Mouse (Mus musculus) MEL (cell line): Measurements from ENCODE around the gene Rtp2.

Experiments used
- BHLHE40 ChIP-seq: IDR thresholded peaks from 2 replicates; pipeline ENCODE4 v1.6.1; 2012; ENCODE audit warnings: low read depth, mild to moderate bottlenecking, inconsistent platforms, low read length, improper control_type of control experiment, borderline replicate concordance
- CHD2 ChIP-seq: IDR thresholded peaks from 2 replicates; pipeline ENCODE4 v1.6.1; 2011; ENCODE audit warnings: low read length, improper control_type of control experiment
- CTCF ChIP-seq, 3 experiments: IDR thresholded peaks in 2 of 3; conservative IDR thresholded peaks in 1 of 3; 2 replicates each; pipeline ENCODE4 v1.5.1; 2011 to 2012; ENCODE audit warnings: low read length in 3 of 3, low read depth in 2 of 3, mild to moderate bottlenecking in 2 of 3, improper control_type of control experiment in 1 of 3, inconsistent platforms in 1 of 3, mixed read lengths in 1 of 3, moderate library complexity in 1 of 3; ENCODE audit not compliant: control insufficient read depth in 1 of 3, insufficient read depth in 1 of 3, poor library complexity in 1 of 3, severe bottlenecking in 1 of 3
- E2F4 ChIP-seq: IDR thresholded peaks from 2 replicates; pipeline ENCODE4 v1.6.1; 2011; ENCODE audit warnings: low read depth, low read length, improper control_type of control experiment, borderline replicate concordance
- EP300 ChIP-seq, 2 experiments: IDR thresholded peaks; 2 replicates each; pipeline ENCODE4 v1.6.1; 2011; ENCODE audit warnings: improper control_type of control experiment in 2 of 2, low read length in 2 of 2, low read depth in 1 of 2, mild to moderate bottlenecking in 1 of 2
- POLR2A ChIP-seq, 2 experiments: IDR thresholded peaks; 2 replicates each; pipeline ENCODE4 v1.6.1; 2011 to 2012; ENCODE audit warnings: low read length in 2 of 2, mild to moderate bottlenecking in 2 of 2, control low read depth in 1 of 2, improper control_type of control experiment in 1 of 2, low read depth in 1 of 2, moderate library complexity in 1 of 2; ENCODE audit not compliant: control insufficient read depth in 1 of 2, insufficient read depth in 1 of 2, poor library complexity in 1 of 2
- ZKSCAN1 ChIP-seq: IDR thresholded peaks from 2 replicates; pipeline ENCODE4 v1.6.1; 2012; ENCODE audit warnings: low read depth, mild to moderate bottlenecking, inconsistent platforms, low read length, improper control_type of control experiment, moderate library complexity

DNA sequence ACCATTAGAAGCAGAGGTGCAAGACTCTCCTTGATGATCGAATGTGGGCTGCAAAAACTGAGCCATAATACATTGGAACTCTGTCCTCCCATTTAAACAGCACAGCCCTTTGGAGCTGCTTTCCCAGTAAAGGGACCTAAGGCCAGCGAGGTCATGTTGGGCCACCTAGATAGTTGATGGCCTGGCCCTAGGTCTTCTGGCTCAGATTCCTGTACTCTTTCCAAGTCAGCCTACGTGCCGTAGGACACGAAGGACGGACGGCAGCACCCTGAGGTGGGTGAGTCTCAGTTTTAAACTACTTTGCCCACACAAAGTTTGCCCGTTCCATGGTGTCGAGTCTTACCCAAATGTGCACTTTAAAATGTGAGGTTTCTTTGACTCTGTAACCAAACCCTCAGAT, 47.3 kb upstream of the Rtp2 start:
- TF ChIP-seq POLR2A (IDR thresholded peaks at IDR 0.05; ENCODE audit: control insufficient read depth in 1 of 2, insufficient read depth in 1 of 2, low read depth in 1 of 2, low read length in 2 of 2, poor library complexity in 1 of 2) = no peak
- TF ChIP-seq CTCF (IDR thresholded peaks at IDR 0.05 in 2 of 3, conservative IDR thresholded peaks at IDR 0.05 in 1 of 3; ENCODE audit: control insufficient read depth in 1 of 3, insufficient read depth in 1 of 3, low read depth in 2 of 3, low read length in 3 of 3, poor library complexity in 1 of 3, severe bottlenecking in 1 of 3) = no peak
- no peak for TF ChIP-seq ZKSCAN1
- TF ChIP-seq BHLHE40 = no peak
- no peak for TF ChIP-seq E2F4
- no peak for TF ChIP-seq CHD2
- no peak for TF ChIP-seq EP300 (IDR thresholded peaks at IDR 0.05; ENCODE audit: low read depth in 1 of 2, low read length in 2 of 2)
